Mouse (Mus musculus) thymus, postnatal 14 days (tissue): ENCODE results near the gene 1700001C02Rik.

Experiments
- DNase-seq: peaks from one replicate; pipeline ENCODE4 v3.0.0; 2021

The 1700001C02Rik gene

GRCm38 (mm10) chr5:30465861-30466260 is at the start of gene 1700001C02Rik:
TSS of gene 1700001C02Rik (plus strand) at chr5:30466047.
- DNase-seq = no peak

- no peak for DNase-seq
Observed at GRCm38 (mm10) chr5:30416665-30417064, 49.2 kb upstream of the 1700001C02Rik start.

- DNase-seq = no peak
Observed at GRCm38 (mm10) chr5:30423121-30423520, 42.7 kb upstream of the 1700001C02Rik start.

GRCm38 (mm10) chr5:30423572-30424244 is 42.1 kb upstream of the 1700001C02Rik start:
- peak; percentile 59 for DNase-seq

GRCm38 (mm10) chr5:30427406-30427805 is 38.4 kb upstream of the 1700001C02Rik start:
- no peak for DNase-seq

GRCm38 (mm10) chr5:30438931-30439330 is 26.9 kb upstream of the 1700001C02Rik start:
- no peak for DNase-seq

- no peak for DNase-seq
Observed at GRCm38 (mm10) chr5:30440308-30440906, 25.4 kb upstream of the 1700001C02Rik start.

- no peak for DNase-seq
Observed at GRCm38 (mm10) chr5:30442196-30442595, 23.7 kb upstream of the 1700001C02Rik start.

GRCm38 (mm10) chr5:30444327-30444895 is 21.4 kb upstream of the 1700001C02Rik start:
- no peak for DNase-seq

GRCm38 (mm10) chr5:30456056-30456455 is 9.8 kb upstream of the 1700001C02Rik start:
- DNase-seq = no peak

- no peak for DNase-seq
Observed at GRCm38 (mm10) chr5:30460155-30460554, 5.7 kb upstream of the 1700001C02Rik start.

- DNase-seq = no peak
Observed at GRCm38 (mm10) chr5:30461821-30462220, 4.0 kb upstream of the 1700001C02Rik start, which contains the start of gene Otof. TSS of gene Otof (minus strand) at chr5:30461932.

GRCm38 (mm10) chr5:30466315-30466714 is 468 bp downstream of the 1700001C02Rik start:
- no peak for DNase-seq

- peak; percentile 18 for DNase-seq
Observed at GRCm38 (mm10) chr5:30470454-30470853, 4.6 kb downstream of the 1700001C02Rik start.

GRCm38 (mm10) chr5:30472148-30472547 is 6.3 kb downstream of the 1700001C02Rik start:
- DNase-seq = no peak

- peak; percentile 45 for DNase-seq
Observed at GRCm38 (mm10) chr5:30476534-30476933, 10.7 kb downstream of the 1700001C02Rik start.

- DNase-seq = peak; percentile 72
Observed at GRCm38 (mm10) chr5:30482319-30482718, 16.5 kb downstream of the 1700001C02Rik start.

GRCm38 (mm10) chr5:30483533-30483932 is 17.7 kb downstream of the 1700001C02Rik start:
- DNase-seq = no peak

- no peak for DNase-seq
Observed at GRCm38 (mm10) chr5:30484591-30484990, 18.7 kb downstream of the 1700001C02Rik start.

GRCm38 (mm10) chr5:30485136-30485535 is 19.3 kb downstream of the 1700001C02Rik start:
- DNase-seq = no peak

GRCm38 (mm10) chr5:30490215-30490614 is 24.4 kb downstream of the 1700001C02Rik start:
- no peak for DNase-seq

- no peak for DNase-seq
Observed at GRCm38 (mm10) chr5:30490845-30491244, 25.0 kb downstream of the 1700001C02Rik start.

- no peak for DNase-seq
Observed at GRCm38 (mm10) chr5:30493723-30494122, 27.9 kb downstream of the 1700001C02Rik start.

GRCm38 (mm10) chr5:30494606-30495005 is 28.8 kb downstream of the 1700001C02Rik start:
- DNase-seq = no peak
